Mouse (Mus musculus) layer of hippocampus, adult 18-20 months (tissue): ENCODE measurements around the gene Mrpl9. TPM values are rescaled to one million over a fixed set of nuclear protein-coding genes. Genes with fewer than 3 reads are reported as not detected.

ENCODE experiments used
- DNase-seq, 2 experiments: peaks; one replicate each; pipeline ENCODE4 v3.0.0; 2022; ENCODE audit warnings: low spot score in 2 of 2
- total RNA-seq, 2 experiments: library from RNA; stranded (reverse); gene quantifications; 2 replicates each; pipeline ENCODE4 v1.2.3; 2021

Mrpl9 gene
- total RNA-seq, 2 experiments from 2014 or later: 42.5 to 43.0 TPM

- DNase-seq: peak in 1 of 2 experiments; percentile 57
These were observed 20.9 kb downstream of the Mrpl9 start for GRCm38 (mm10) chr3:94463926-94464578.

GRCm38 (mm10) chr3:94465632-94466430, 22.7 kb downstream of the Mrpl9 start:
- peak; percentile 61 to 80 for DNase-seq

GRCm38 (mm10) chr3:94468931-94469330, 25.8 kb downstream of the Mrpl9 start:
- no peak for DNase-seq

DNA sequence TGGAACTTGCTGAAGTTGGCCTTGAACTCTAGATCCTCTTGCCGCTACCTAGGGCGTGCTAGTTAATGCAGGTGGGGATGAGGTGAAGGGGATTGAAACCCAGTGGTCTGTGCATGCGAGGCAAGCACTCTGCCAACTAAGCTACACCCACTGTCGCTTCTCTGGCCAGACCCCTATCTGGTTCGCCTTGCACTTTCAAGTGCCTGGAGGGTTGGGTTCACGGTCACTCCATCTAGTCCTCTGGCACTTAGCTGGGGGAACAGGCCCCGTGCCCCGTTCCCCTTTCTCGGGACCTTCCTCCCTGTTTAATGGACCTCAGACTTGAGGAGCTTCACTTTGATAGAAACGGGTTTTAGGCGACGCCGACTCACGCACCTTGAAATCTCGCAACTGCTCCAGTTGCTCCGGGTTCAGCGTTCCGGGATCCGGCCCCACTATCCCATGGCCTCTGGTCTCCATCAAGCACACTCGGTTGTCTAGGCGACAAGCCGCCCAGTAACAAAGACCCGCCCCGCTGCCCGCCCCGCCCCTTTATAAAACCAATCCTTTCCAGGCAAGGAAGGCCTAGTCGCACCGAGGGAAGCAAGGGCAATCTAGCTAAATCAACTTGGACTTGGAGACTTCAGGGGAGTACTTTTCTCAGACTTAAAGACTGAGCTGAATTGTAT, 29.5 kb downstream of the Mrpl9 start:
- peak in 1 of 2 experiments; percentile 56 for DNase-seq

DNA sequence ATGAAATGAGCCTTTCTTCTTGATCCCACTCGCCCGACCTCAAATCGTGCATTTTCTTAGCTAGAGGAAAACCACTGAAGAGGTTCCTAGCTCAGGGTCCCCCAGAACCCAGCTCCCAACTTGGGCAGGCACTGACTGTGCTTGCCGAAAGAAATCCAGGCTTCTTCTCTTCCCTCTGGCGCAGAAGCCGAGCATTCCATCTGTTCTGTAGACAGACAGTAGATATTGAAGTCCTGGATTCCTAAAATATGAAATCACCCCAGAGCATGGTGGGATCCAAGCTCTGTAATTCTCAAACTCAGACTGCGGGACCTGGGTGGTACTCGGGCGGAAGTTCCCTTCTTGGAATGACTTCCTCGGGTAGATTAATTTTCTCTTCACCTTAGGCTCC, 30.0 kb downstream of the Mrpl9 start:
- no peak for DNase-seq

GRCm38 (mm10) chr3:94473567-94474232, 30.6 kb downstream of the Mrpl9 start:
- DNase-seq: no peak

DNA sequence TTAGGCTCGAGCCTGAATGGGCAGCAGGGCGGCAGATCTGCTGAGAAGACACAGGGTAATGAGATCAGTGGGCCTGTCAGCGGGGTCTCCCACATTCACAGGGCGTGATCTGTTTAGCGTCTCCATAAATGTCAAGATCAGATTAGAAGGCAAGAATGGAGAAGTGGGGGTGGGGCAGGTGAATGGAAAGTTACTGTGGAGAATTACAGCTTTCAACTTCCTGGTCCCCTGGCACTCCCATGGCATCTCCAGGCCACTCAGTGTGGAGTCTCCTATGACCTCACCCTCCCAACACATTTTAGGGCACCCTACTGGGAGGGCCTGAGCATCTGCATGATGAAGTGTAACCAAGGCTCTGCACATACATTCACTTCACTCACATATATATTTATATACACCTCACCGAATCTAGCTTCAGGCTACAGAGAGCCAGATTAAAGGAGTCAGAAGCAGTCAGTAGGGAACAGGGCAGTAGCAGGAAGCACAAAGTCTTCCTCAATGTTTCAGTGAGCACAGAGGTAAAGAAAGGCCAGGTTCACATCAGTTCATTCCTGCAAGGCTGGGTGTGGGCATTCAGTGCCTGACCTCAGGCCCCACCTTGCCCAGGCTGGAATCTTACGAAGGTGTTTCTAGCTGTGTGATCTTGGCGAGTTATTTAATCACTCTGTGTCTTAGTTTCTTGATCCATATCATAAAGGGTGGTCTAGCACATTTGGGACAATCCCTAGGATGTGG, 33.4 kb downstream of the Mrpl9 start:
- DNase-seq: no peak

- peak in 1 of 2 experiments; percentile 71 for DNase-seq
These were observed 34.3 kb downstream of the Mrpl9 start for GRCm38 (mm10) chr3:94477444-94477843.

DNA sequence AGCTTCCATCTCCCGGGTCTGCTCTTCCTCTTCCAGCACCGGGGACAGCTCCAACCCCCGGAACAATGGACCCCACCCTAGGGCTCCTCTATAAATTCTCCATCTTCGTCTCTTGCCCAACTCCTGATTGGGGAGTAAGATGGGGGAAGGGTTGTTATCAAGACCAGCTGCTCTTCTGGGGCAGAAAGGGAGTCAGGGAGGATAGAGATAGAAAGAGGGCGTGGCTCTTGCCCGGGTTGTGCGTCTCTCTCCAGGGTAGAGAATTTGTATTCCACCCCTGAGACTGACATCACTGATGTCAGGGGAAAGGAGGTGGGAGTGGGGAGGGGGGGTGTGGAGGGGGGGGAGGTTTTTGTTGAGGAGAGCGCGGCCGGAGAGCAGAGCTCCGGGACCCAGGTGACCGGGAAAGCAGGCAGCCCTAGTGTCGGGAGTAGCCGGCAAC, 34.9 kb downstream of the Mrpl9 start, which contains the start of gene Celf3:
Gene Celf3 (plus strand): TSS at position 315 of the 442 bp plus-strand sequence.
- peak; percentile 76 to 87 for DNase-seq

- DNase-seq: no peak
These were observed 35.6 kb downstream of the Mrpl9 start for GRCm38 (mm10) chr3:94478591-94479169.

DNA sequence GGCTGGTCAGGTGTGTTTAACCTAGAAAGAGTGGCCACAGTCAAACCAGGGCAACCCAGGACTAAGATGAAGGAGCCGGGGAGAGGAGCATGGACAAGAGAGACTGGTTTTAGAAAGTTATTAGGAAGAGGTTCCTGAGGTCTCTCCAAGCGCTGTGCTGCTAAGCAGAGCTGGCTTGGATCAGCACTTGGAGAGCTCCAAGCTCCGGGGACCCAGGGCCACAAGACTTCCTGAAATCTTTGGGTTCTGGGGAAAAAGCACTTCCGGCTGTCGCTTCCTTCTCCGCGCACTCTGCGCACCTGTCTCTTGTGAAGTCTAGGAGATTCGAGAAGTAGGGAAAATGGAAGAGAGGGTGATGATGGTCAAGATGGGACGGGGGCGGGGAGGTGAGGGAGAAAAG, 36.4 kb downstream of the Mrpl9 start:
- peak in 1 of 2 experiments; percentile 22 for DNase-seq

DNA sequence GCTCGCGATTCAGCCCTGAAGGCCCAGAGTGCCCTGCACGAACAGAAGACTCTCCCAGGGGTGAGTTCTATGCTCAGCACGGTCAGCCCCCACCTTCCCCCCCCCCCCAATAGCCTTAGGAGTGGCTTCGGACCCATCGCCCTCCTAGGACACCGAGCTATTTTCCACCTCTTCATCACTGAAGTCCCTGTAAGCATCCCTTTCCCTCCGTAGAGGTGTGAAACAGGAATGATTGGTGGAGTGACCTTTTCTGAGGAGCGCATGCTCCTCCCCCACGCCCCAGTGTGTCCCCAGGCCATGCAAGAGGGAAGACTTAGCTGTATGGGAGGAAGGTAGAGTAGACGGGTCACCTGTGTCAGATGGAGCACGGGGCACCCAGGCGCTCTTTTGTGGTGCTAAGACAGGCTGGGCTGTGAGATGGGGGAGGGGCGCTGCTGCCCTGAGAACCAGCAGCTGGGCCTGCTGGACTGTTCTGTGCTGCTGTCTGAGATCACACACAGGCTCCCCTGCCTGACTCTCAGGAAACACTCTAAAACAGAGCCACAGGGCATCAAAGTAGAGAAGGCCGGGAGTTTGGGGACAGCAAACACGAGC, 37.3 kb downstream of the Mrpl9 start, which contains the start of gene Riiad1:
Gene Riiad1 (minus strand): TSS at position 51 of the 594 bp plus-strand sequence.
- peak in 1 of 2 experiments; percentile 21 for DNase-seq

GRCm38 (mm10) chr3:94481429-94481828, 38.3 kb downstream of the Mrpl9 start:
- no peak for DNase-seq

- DNase-seq: peak in 1 of 2 experiments; percentile 33
These were observed 39.8 kb downstream of the Mrpl9 start for GRCm38 (mm10) chr3:94482764-94483385.

DNA sequence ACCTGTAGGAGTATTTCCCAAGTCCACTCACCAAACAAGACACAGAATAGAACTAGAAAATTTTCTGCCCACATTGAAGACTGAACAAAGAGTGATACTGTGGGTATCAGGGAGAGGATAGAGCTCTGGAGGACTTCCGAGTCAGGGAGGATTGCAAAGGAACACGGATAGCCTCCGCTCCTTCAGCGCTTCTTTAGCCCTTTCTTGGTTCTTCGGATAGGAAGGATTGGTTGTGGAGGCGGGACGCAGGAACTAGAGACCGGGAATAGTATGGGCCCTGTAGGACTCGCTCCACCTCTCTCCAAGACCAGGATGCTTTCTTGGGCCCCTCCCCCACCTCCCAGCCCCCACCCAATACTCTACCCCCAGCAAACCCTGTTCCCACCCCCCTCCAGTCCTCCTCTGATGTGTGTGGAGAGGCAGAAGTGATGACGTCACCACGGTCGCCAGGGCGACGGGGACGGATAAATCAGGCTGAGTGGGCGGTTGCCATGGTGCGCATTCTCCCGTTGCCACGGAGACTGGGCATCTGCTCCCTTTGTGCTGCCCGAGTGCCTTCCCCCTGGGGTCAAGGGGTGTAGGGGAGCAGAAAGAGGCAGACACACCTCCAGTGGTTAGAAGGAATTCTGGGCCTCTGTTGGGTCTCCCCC, 40.8 kb downstream of the Mrpl9 start:
- DNase-seq: peak; percentile 96 to 98

DNA sequence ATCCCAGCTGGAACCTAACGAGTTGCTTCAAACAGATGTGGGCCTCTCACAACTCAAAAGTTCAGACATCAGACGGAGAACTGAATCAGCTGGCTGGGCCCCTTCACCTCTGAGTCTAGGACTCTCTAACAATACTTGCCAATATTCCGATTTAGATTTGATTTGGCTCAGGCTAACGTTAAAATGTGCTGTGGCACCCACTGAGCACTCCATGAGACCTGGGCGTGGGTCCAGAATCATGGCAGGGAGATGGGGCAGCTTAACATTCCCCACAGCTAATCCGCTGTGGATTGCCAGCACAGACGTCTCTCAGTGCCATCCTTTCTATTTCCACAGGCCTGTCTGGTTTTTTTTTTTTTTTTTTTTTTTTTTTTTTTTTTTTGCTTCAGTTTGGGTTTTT, 42.8 kb downstream of the Mrpl9 start:
- DNase-seq: peak in 1 of 2 experiments; percentile 63

GRCm38 (mm10) chr3:94487581-94487980, 44.5 kb downstream of the Mrpl9 start:
- DNase-seq: peak in 1 of 2 experiments; percentile 48

GRCm38 (mm10) chr3:94497162-94497561, 54.0 kb downstream of the Mrpl9 start:
- no peak for DNase-seq
